Mouse (Mus musculus): Measurements from ENCODE around the gene Numbl. TPM values are rescaled to one million over a fixed set of nuclear protein-coding genes. Genes with fewer than 3 reads are reported as not detected.
A peak's percentile ranks its signal among the peaks of the same experiment; 100 is the strongest.

The Numbl gene
- polyA plus RNA-seq, 1 experiment = 108 TPM

- H3K4me3 ChIP-seq (ENCODE audit: insufficient read depth, low read length) = peak overlapping the region; percentile 82
- H3K4me1 ChIP-seq (ENCODE audit: control insufficient read depth, insufficient read depth, low read length) = peaks cover 10% of the 10 kb centered on the region
- no peak overlapping the region for H3K27ac ChIP-seq (ENCODE audit: insufficient read depth, low read length)
- TF ChIP-seq CTCF (IDR thresholded peaks at IDR 0.05; ENCODE audit: extremely low read depth, insufficient read depth, low read length) = no peak
- no peak for TF ChIP-seq POLR2A (IDR thresholded peaks at IDR 0.05; ENCODE audit: extremely low read depth, insufficient read depth, low read length)
These were observed 2.6 kb downstream of the Numbl start for GRCm38 (mm10) chr7:27260856-27261255.

- Histone ChIP-seq H3K4me1 (ENCODE audit: control insufficient read depth, insufficient read depth, low read length) (peaks cover 14% of the 10 kb centered on the region), H3K4me3 (ENCODE audit: insufficient read depth, low read length) (peak overlapping the region; percentile 82; the same call in 1 of the 2 replicates), H3K27ac (ENCODE audit: insufficient read depth, low read length) (no peak overlapping the region)
- no peak for TF ChIP-seq POLR2A (IDR thresholded peaks at IDR 0.05; ENCODE audit: extremely low read depth, insufficient read depth, low read length)
- TF ChIP-seq CTCF (IDR thresholded peaks at IDR 0.05; ENCODE audit: extremely low read depth, insufficient read depth, low read length) = no peak
These were observed 3.7 kb downstream of the Numbl start for GRCm38 (mm10) chr7:27261888-27262287.

GRCm38 (mm10) chr7:27264761-27265160 lies 6.5 kb downstream of the Numbl start:
- Histone ChIP-seq H3K27ac (ENCODE audit: insufficient read depth, low read length) (no peak overlapping the region), H3K4me1 (ENCODE audit: control insufficient read depth, insufficient read depth, low read length) (peaks cover 14% of the 10 kb centered on the region), H3K4me3 (ENCODE audit: insufficient read depth, low read length) (no peak overlapping the region)
- TF ChIP-seq CTCF (IDR thresholded peaks at IDR 0.05; ENCODE audit: extremely low read depth, insufficient read depth, low read length) (no peak), POLR2A (IDR thresholded peaks at IDR 0.05; ENCODE audit: extremely low read depth, insufficient read depth, low read length) (no peak)

GRCm38 (mm10) chr7:27266515-27267128 lies 8.4 kb downstream of the Numbl start:
- peaks cover 8% of the 10 kb centered on the region for H3K4me1 ChIP-seq (ENCODE audit: control insufficient read depth, insufficient read depth, low read length)
- no peak overlapping the region for H3K4me3 ChIP-seq (ENCODE audit: insufficient read depth, low read length)
- TF ChIP-seq POLR2A (IDR thresholded peaks at IDR 0.05; ENCODE audit: extremely low read depth, insufficient read depth, low read length) = no peak
- H3K27ac ChIP-seq (ENCODE audit: insufficient read depth, low read length) = 0 out of 2 replicates have a peak overlapping the region, but pooled peaks have one; percentile 24

GRCm38 (mm10) chr7:27271423-27271822 lies 13.2 kb downstream of the Numbl start:
- Histone ChIP-seq H3K4me1 (ENCODE audit: control insufficient read depth, insufficient read depth, low read length) (no peaks in the 10 kb centered on the region), H3K27ac (ENCODE audit: insufficient read depth, low read length) (no peak overlapping the region), H3K4me3 (ENCODE audit: insufficient read depth, low read length) (no peak overlapping the region)
- TF ChIP-seq CTCF (IDR thresholded peaks at IDR 0.05; ENCODE audit: extremely low read depth, insufficient read depth, low read length) (0 out of 2 replicates have a peak, but pooled peaks have one; percentile 1), POLR2A (IDR thresholded peaks at IDR 0.05; ENCODE audit: extremely low read depth, insufficient read depth, low read length) (no peak)

- Histone ChIP-seq H3K4me1 (ENCODE audit: control insufficient read depth, insufficient read depth, low read length) (no peaks in the 10 kb centered on the region), H3K27ac (ENCODE audit: insufficient read depth, low read length) (no peak overlapping the region)
- TF ChIP-seq CTCF (IDR thresholded peaks at IDR 0.05; ENCODE audit: extremely low read depth, insufficient read depth, low read length) (peak; percentile 26; the same call in 1 of the 2 replicates), POLR2A (IDR thresholded peaks at IDR 0.05; ENCODE audit: extremely low read depth, insufficient read depth, low read length) (no peak)
These were observed 15.6 kb downstream of the Numbl start for GRCm38 (mm10) chr7:27273739-27274351.

GRCm38 (mm10) chr7:27274916-27275315 lies 16.7 kb downstream of the Numbl start:
- no peak overlapping the region for H3K4me3 ChIP-seq (ENCODE audit: insufficient read depth, low read length)
- H3K4me1 ChIP-seq (ENCODE audit: control insufficient read depth, insufficient read depth, low read length) = no peaks in the 10 kb centered on the region
- no peak overlapping the region for H3K27ac ChIP-seq (ENCODE audit: insufficient read depth, low read length)
- no peak for TF ChIP-seq POLR2A (IDR thresholded peaks at IDR 0.05; ENCODE audit: extremely low read depth, insufficient read depth, low read length)
- TF ChIP-seq CTCF (IDR thresholded peaks at IDR 0.05; ENCODE audit: extremely low read depth, insufficient read depth, low read length) = no peak

More at GRCm38 (mm10) chr7:27273739-27274351, 15.6 kb downstream of the Numbl start:
- no peak overlapping the region for H3K4me3 ChIP-seq (ENCODE audit: insufficient read depth, low read length)

GRCm38 (mm10) chr7:27276021-27276420 lies 17.8 kb downstream of the Numbl start:
- Histone ChIP-seq H3K4me1 (ENCODE audit: control insufficient read depth, insufficient read depth, low read length) (no peaks in the 10 kb centered on the region), H3K4me3 (ENCODE audit: insufficient read depth, low read length) (no peak overlapping the region), H3K27ac (ENCODE audit: insufficient read depth, low read length) (no peak overlapping the region)
- no peak for TF ChIP-seq CTCF (IDR thresholded peaks at IDR 0.05; ENCODE audit: extremely low read depth, insufficient read depth, low read length)
- no peak for TF ChIP-seq POLR2A (IDR thresholded peaks at IDR 0.05; ENCODE audit: extremely low read depth, insufficient read depth, low read length)

GRCm38 (mm10) chr7:27277191-27277590 lies 19.0 kb downstream of the Numbl start:
- peak; percentile 46 for TF ChIP-seq CTCF (IDR thresholded peaks at IDR 0.05; ENCODE audit: extremely low read depth, insufficient read depth, low read length)
- no peak for TF ChIP-seq POLR2A (IDR thresholded peaks at IDR 0.05; ENCODE audit: extremely low read depth, insufficient read depth, low read length)
- Histone ChIP-seq H3K4me1 (ENCODE audit: control insufficient read depth, insufficient read depth, low read length) (no peaks in the 10 kb centered on the region), H3K4me3 (ENCODE audit: insufficient read depth, low read length) (no peak overlapping the region), H3K27ac (ENCODE audit: insufficient read depth, low read length) (no peak overlapping the region)

GRCm38 (mm10) chr7:27281717-27282116 lies 23.5 kb downstream of the Numbl start:
- no peak overlapping the region for H3K4me3 ChIP-seq (ENCODE audit: insufficient read depth, low read length)
- no peak for TF ChIP-seq POLR2A (IDR thresholded peaks at IDR 0.05; ENCODE audit: extremely low read depth, insufficient read depth, low read length)
- no peak overlapping the region for H3K27ac ChIP-seq (ENCODE audit: insufficient read depth, low read length)
- H3K4me1 ChIP-seq (ENCODE audit: control insufficient read depth, insufficient read depth, low read length) = no peaks in the 10 kb centered on the region
